Mouse (Mus musculus) lung, postnatal 0 days (tissue): ENCODE measurements at regions not wholly inside any gene's neighbourhood (a gene's known extent, or its start where the extent isn't known, plus 50 kb on each side); places are given as distances from the start of the nearest gene placed in this dataset.
A peak's percentile ranks its signal among the peaks of the same experiment; 100 is the strongest.

ENCODE experiments used
- ATAC-seq: fragments of 200-750 bp; cut with Nextera tagmentation; 2 replicates; pipeline ENCODE4 v1.8.0; 2017; ENCODE audit warnings: moderate library complexity
- DNase-seq: peaks from one replicate; pipeline ENCODE4 v3.0.0-alpha.2; 2016; ENCODE audit warnings: low spot score
- H3K27ac ChIP-seq: fragments of 300-500 bp; sonication (generic); 2 replicates; pipeline ENCODE4 v1.5.1; 2014; ENCODE audit warnings: antibody characterized with exemption, mild to moderate bottlenecking, low read length, mixed read lengths
- H3K27me3 ChIP-seq: fragments of 300-500 bp; sonication (generic); replicated peaks from 2 replicates; pipeline ENCODE4 v1.6.1; 2014; ENCODE audit warnings: low read length, mixed read lengths; ENCODE audit not compliant: insufficient read depth
- H3K36me3 ChIP-seq: fragments of 300-500 bp; sonication (generic); 2 replicates; pipeline ENCODE4 v1.6.1; 2014; ENCODE audit warnings: low read length, mixed read lengths; ENCODE audit not compliant: insufficient read depth
- H3K4me1 ChIP-seq: fragments of 300-500 bp; sonication (generic); 2 replicates; pipeline ENCODE4 v1.6.1; 2014; ENCODE audit warnings: antibody characterized with exemption, low read depth, low read length, mixed read lengths; ENCODE audit not compliant: insufficient read depth
- H3K4me2 ChIP-seq: fragments of 300-500 bp; sonication (generic); replicated peaks from 2 replicates; pipeline ENCODE4 v1.6.1; 2014; ENCODE audit warnings: low read depth, mild to moderate bottlenecking, low read length, moderate library complexity, mixed read lengths
- H3K4me3 ChIP-seq: fragments of 300-500 bp; sonication (generic); 2 replicates; pipeline ENCODE4 v1.5.1; 2014; ENCODE audit warnings: low read depth, low read length
- H3K9ac ChIP-seq: fragments of 300-500 bp; sonication (generic); replicated peaks from 2 replicates; pipeline ENCODE4 v1.6.1; 2014; ENCODE audit warnings: low read depth, mild to moderate bottlenecking
- H3K9me3 ChIP-seq: fragments of 300-500 bp; sonication (generic); 2 replicates; pipeline ENCODE4 v1.6.1; 2016; ENCODE audit warnings: low read length, mixed read lengths
- CTCF ChIP-seq: IDR thresholded peaks from 2 replicates; pipeline ENCODE4 v1.5.1; 2016; ENCODE audit warnings: antibody characterized with exemption, mild to moderate bottlenecking
- EP300 ChIP-seq: IDR thresholded peaks from 2 replicates; pipeline ENCODE4 v1.6.1; 2016; ENCODE audit warnings: antibody characterized with exemption, mild to moderate bottlenecking, control low read depth
- WGBS: fragments of 180-500 bp; shearing (Covaris S2); extraction: QIAGEN DNeasy Blood & Tissue Kit; methylation state at CpG from one replicate; pipeline ENCODE4 v1.1.7; 2014; 5-methylcytosine and 5-hydroxymethylcytosine counted together

- no peaks in the 10 kb centered on the region for H3K36me3 ChIP-seq
- peak; percentile 12 for DNase-seq
- no peaks in the 10 kb centered on the region for H3K9me3 ChIP-seq
- TF ChIP-seq CTCF: no peak
- TF ChIP-seq EP300: no peak
- H3K27ac ChIP-seq: no peak overlapping the region
- H3K9ac ChIP-seq: no peak overlapping the region
- H3K4me1 ChIP-seq: no peaks in the 10 kb centered on the region
- ATAC-seq: no peak
- H3K27me3 ChIP-seq: no peaks in the 10 kb centered on the region
- no peak overlapping the region for H3K4me2 ChIP-seq
- WGBS: 50% methylated on average over 1 of the region's 1 CpGs
- no peak overlapping the region for H3K4me3 ChIP-seq
Measured at GRCm38 (mm10) chr13:91274131-91274530, 50.4 kb upstream of the Atg10 start.

- H3K9ac ChIP-seq: no peak overlapping the region
- WGBS: 10% methylated on average over 6 of the region's 6 CpGs
- 0 out of 2 replicates have a peak overlapping the region, but pooled peaks have one; percentile 14 for H3K4me2 ChIP-seq
- ATAC-seq (peak; percentile 94), DNase-seq (peak; percentile 84)
- no peak overlapping the region for H3K4me3 ChIP-seq
- peak overlapping the region; percentile 69 for H3K27ac ChIP-seq
- H3K36me3 ChIP-seq: no peaks in the 10 kb centered on the region
- no peaks in the 10 kb centered on the region for H3K4me1 ChIP-seq
- no peaks in the 10 kb centered on the region for H3K27me3 ChIP-seq
- no peaks in the 10 kb centered on the region for H3K9me3 ChIP-seq
- TF ChIP-seq EP300 (peak; percentile 63), CTCF (no peak)
Measured at GRCm38 (mm10) chr13:91274615-91275014, 50.8 kb upstream of the Atg10 start.

GRCm38 (mm10) chr13:91279487-91279886 is 55.7 kb upstream of the Atg10 start:
- H3K27me3 ChIP-seq: no peaks in the 10 kb centered on the region
- no peak for TF ChIP-seq EP300
- no peak for TF ChIP-seq CTCF
- no peaks in the 10 kb centered on the region for H3K4me1 ChIP-seq
- DNase-seq (no peak), ATAC-seq (no peak)
- no peaks in the 10 kb centered on the region for H3K9me3 ChIP-seq
- H3K27ac ChIP-seq: no peak overlapping the region
- H3K4me3 ChIP-seq: no peak overlapping the region
- no peak overlapping the region for H3K4me2 ChIP-seq
- H3K36me3 ChIP-seq: no peaks in the 10 kb centered on the region
- 81% methylated on average over 3 of the region's 3 CpGs for WGBS
- H3K9ac ChIP-seq: no peak overlapping the region

- no peaks in the 10 kb centered on the region for H3K36me3 ChIP-seq
- WGBS: 73% methylated on average over 7 of the region's 7 CpGs
- ATAC-seq (no peak), DNase-seq (no peak)
- H3K4me3 ChIP-seq: no peak overlapping the region
- no peaks in the 10 kb centered on the region for H3K9me3 ChIP-seq
- no peaks in the 10 kb centered on the region for H3K4me1 ChIP-seq
- H3K27ac ChIP-seq: no peak overlapping the region
- no peak overlapping the region for H3K4me2 ChIP-seq
- H3K9ac ChIP-seq: no peak overlapping the region
- H3K27me3 ChIP-seq: no peaks in the 10 kb centered on the region
- no peak for TF ChIP-seq CTCF
- TF ChIP-seq EP300: no peak
Measured at GRCm38 (mm10) chr13:91295552-91296170, 71.9 kb upstream of the Atg10 start.

GRCm38 (mm10) chr13:91296521-91297160 is 72.9 kb upstream of the Atg10 start:
- H3K36me3 ChIP-seq: no peaks in the 10 kb centered on the region
- WGBS: 66% methylated on average over 5 of the region's 5 CpGs
- no peak overlapping the region for H3K27ac ChIP-seq
- H3K4me1 ChIP-seq: no peaks in the 10 kb centered on the region
- DNase-seq: no peak
- no peak overlapping the region for H3K9ac ChIP-seq
- no peak overlapping the region for H3K4me3 ChIP-seq
- TF ChIP-seq EP300 (no peak), CTCF (no peak)
- no peak for ATAC-seq
- no peak overlapping the region for H3K4me2 ChIP-seq
- no peaks in the 10 kb centered on the region for H3K9me3 ChIP-seq
- H3K27me3 ChIP-seq: no peaks in the 10 kb centered on the region

- TF ChIP-seq CTCF: no peak
- no peak for TF ChIP-seq EP300
- WGBS: 81% methylated on average over 1 of the region's 1 CpGs
Measured at GRCm38 (mm10) chr13:91301849-91302248, 78.1 kb upstream of the Atg10 start.

More at GRCm38 (mm10) chr13:91301849-91302248, 78.1 kb upstream of the Atg10 start:
- Histone ChIP-seq H3K9me3 (no peaks in the 10 kb centered on the region), H3K4me3 (no peak overlapping the region), H3K4me1 (no peaks in the 10 kb centered on the region), H3K27me3 (no peaks in the 10 kb centered on the region), H3K4me2 (no peak overlapping the region), H3K27ac (no peak overlapping the region), H3K36me3 (no peaks in the 10 kb centered on the region), H3K9ac (no peak overlapping the region)
- ATAC-seq (no peak), DNase-seq (no peak)
